Mouse (Mus musculus) C2C12 (cell line): ENCODE data around the gene Tpgs1. TPM values are rescaled to one million over a fixed set of nuclear protein-coding genes. Genes with fewer than 3 reads are reported as not detected.

Experiments used
- H3K27me3 ChIP-seq: one replicate; pipeline ENCODE4 v1.6.1; 2011; ENCODE audit not compliant: control insufficient read depth, insufficient read depth, insufficient read length
- H3K36me3 ChIP-seq: one replicate; pipeline ENCODE4 v1.6.1; 2011; ENCODE audit not compliant: control insufficient read depth, insufficient read depth
- H3K4me3 ChIP-seq: one replicate; pipeline ENCODE4 v1.5.1; 2011; ENCODE audit warnings: mild to moderate bottlenecking, control low read depth; ENCODE audit not compliant: poor library complexity, insufficient read depth, severe bottlenecking
- H3K79me2 ChIP-seq: one replicate; pipeline ENCODE4 v1.6.1; 2011; ENCODE audit not compliant: control insufficient read depth, insufficient read depth
- H3K79me3 ChIP-seq: one replicate; pipeline ENCODE4 v1.6.1; 2011; ENCODE audit warnings: low read depth, control low read depth
- H3ac ChIP-seq: one replicate; pipeline ENCODE3; 2011; ENCODE audit warnings: low read depth; ENCODE audit not compliant: control insufficient read depth, insufficient read length
- CEBPB ChIP-seq: IDR thresholded peaks from one replicate; pipeline ENCODE4 v1.6.1; 2011; ENCODE audit warnings: low read depth, mild to moderate bottlenecking, control low read depth, moderate library complexity
- CTCF ChIP-seq: IDR thresholded peaks from one replicate; pipeline ENCODE4 v1.5.1; 2011; ENCODE audit not compliant: control insufficient read depth, insufficient read depth, insufficient read length
- FOSL1 ChIP-seq: IDR thresholded peaks from one replicate; pipeline ENCODE4 v1.8.0; 2011; ENCODE audit warnings: mild to moderate bottlenecking, low read length; ENCODE audit not compliant: poor library complexity, insufficient read depth, severe bottlenecking
- MAX ChIP-seq: IDR thresholded peaks from one replicate; pipeline ENCODE4 v1.6.1; 2011; ENCODE audit warnings: mild to moderate bottlenecking, control low read depth
- MYOD1 ChIP-seq: IDR thresholded peaks from one replicate; pipeline ENCODE4 v1.6.1; 2011; ENCODE audit warnings: low read depth; ENCODE audit not compliant: control insufficient read depth, insufficient read length
- MYOG ChIP-seq: IDR thresholded peaks from one replicate; pipeline ENCODE4 v1.6.1; 2011; ENCODE audit not compliant: control insufficient read depth, insufficient read length; ENCODE audit errors: extremely low read depth
- USF1 ChIP-seq: IDR thresholded peaks from one replicate; pipeline ENCODE4 v1.6.1; 2011; ENCODE audit warnings: low read depth, mild to moderate bottlenecking, control low read depth, moderate library complexity
- polyA plus RNA-seq: library from polyadenylated mRNA; unstranded; fragments of >200 nt; fragmentation: generic; extraction: Trizol; gene quantifications from one replicate; pipeline ENCODE4 v1.2.1, GENCODE M21; 2012; ENCODE audit warnings: missing spikeins

Gene Tpgs1
- polyA plus RNA-seq, 1 experiment, result 80.7 TPM

GRCm38 (mm10) chr10:79680606-79681495 lies 11.7 kb downstream of the Tpgs1 start:
- no peaks in the 10 kb centered on the region for H3K27me3 ChIP-seq
- H3ac ChIP-seq, result peak overlapping the region; percentile 63
- peaks cover 39% of the 10 kb centered on the region for H3K79me2 ChIP-seq
- TF ChIP-seq MYOD1 (no peak), MYOG (no peak), CEBPB (no peak), USF1 (no peak), MAX (no peak), CTCF (no peak), FOSL1 (no peak)
- peak overlapping the region; percentile 42 for H3K4me3 ChIP-seq
- peaks cover 27% of the 10 kb centered on the region for H3K36me3 ChIP-seq
- peaks cover 35% of the 10 kb centered on the region for H3K79me3 ChIP-seq

GRCm38 (mm10) chr10:79681591-79682245 lies 12.5 kb downstream of the Tpgs1 start, which contains the start of gene Cdc34:
Cdc34 (plus strand) TSS chr10:79682195.
- Histone ChIP-seq H3ac (peak within 1 kb of the TSS; percentile 78), H3K27me3 (no peaks in the 10 kb centered on the region), H3K36me3 (peaks cover 36% of the 10 kb centered on the region), H3K79me3 (peaks cover 42% of the 10 kb centered on the region), H3K79me2 (peaks cover 47% of the 10 kb centered on the region), H3K4me3 (peak within 1 kb of the TSS; percentile 99)
- TF ChIP-seq MAX, result peak; percentile 60
- TF ChIP-seq FOSL1, result no peak
- no peak for TF ChIP-seq CTCF
- TF ChIP-seq CEBPB, result no peak

- Histone ChIP-seq H3K27me3 (no peaks in the 10 kb centered on the region), H3K79me2 (peaks cover 55% of the 10 kb centered on the region), H3K4me3 (peak overlapping the region; percentile 99), H3K36me3 (peaks cover 44% of the 10 kb centered on the region), H3K79me3 (peaks cover 43% of the 10 kb centered on the region), H3ac (peak overlapping the region; percentile 78)
- TF ChIP-seq USF1, result no peak
- TF ChIP-seq CTCF, result no peak
- TF ChIP-seq MYOD1, result no peak
- TF ChIP-seq MYOG, result no peak
- no peak for TF ChIP-seq FOSL1
- no peak for TF ChIP-seq CEBPB
- TF ChIP-seq MAX, result no peak
These were observed 13.4 kb downstream of the Tpgs1 start for GRCm38 (mm10) chr10:79682551-79682915.

DNA sequence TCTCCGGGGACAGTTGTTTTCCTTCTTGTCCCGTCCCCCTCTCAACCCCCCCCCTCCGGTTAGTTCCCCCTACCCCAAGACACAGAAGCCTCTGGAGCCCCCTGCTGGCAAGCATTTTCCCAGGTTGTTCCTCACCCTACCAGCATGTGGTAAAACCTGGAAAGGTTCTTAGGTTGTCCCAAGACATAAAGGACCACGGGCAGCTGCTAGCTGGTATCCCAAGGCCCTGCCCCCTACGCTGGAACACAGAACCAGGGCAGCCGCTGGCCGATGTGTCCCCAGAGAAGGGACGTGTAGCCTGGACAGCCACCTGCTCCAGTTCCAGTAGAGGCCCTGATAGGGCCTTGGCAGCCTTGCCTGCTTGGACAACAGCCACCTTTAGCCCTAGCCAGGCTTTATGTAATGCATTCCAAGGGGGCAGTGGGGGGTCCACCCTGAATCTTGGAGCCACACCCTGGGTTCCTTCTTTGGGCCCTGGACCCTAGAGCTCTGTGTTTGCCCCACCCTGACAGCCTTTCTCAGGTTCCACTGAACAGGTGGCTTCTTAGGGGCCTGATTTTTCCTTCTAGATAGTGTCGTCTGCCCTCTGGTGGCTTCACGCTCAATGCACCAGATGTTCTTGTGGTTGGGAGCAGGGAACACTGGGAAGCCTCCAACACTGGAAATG lies 13.9 kb downstream of the Tpgs1 start:
- peaks cover 49% of the 10 kb centered on the region for H3K36me3 ChIP-seq
- peaks cover 59% of the 10 kb centered on the region for H3K79me2 ChIP-seq
- peak overlapping the region; percentile 99 for H3K4me3 ChIP-seq
- H3ac ChIP-seq, result peak overlapping the region; percentile 78
- no peaks in the 10 kb centered on the region for H3K27me3 ChIP-seq
- peaks cover 43% of the 10 kb centered on the region for H3K79me3 ChIP-seq
- peak; percentile 16 for TF ChIP-seq CTCF
- no peak for TF ChIP-seq FOSL1
- TF ChIP-seq MYOD1, result peak; percentile 61

- Histone ChIP-seq H3K36me3 (peaks cover 58% of the 10 kb centered on the region), H3K79me3 (peaks cover 43% of the 10 kb centered on the region), H3K27me3 (no peaks in the 10 kb centered on the region), H3ac (peak overlapping the region; percentile 78), H3K4me3 (peak overlapping the region; percentile 99), H3K79me2 (peaks cover 59% of the 10 kb centered on the region)
- TF ChIP-seq MAX (no peak), CTCF (no peak)
These were observed 14.8 kb downstream of the Tpgs1 start for GRCm38 (mm10) chr10:79683726-79684640.
